Mouse (Mus musculus): ENCODE results near the gene Cxcr2. TPM values are rescaled to one million over a fixed set of nuclear protein-coding genes. Genes with fewer than 3 reads are reported as not detected.

Cxcr2 gene
- total RNA-seq, 2 experiments from 2014 or later, result not detected

DNA sequence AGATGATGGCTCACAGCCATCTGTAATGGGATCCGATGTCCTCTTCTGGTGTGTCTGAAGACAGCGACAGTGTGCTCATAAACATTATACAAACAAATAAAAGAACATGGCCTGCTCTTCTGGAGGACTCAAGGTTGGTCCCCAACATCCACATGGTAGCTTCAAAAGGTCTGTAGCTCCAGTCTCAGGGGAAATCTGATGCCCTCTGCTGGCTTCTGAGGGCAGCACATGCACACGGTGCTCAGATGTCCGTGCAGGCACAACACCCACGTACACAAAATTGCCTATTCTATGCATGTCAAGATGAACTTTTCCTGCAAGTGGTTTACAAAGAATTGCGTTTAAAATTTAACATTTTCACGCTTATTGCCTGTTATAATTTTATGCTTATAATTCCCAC, 42.2 kb downstream of the Cxcr2 start:
- intact Hi-C loops (cut with DNase I), result loop anchor here (5.0 kb wide), 1 partner anchor 294 kb away; no protein-coding TSS in a partner anchor
- no peak for DNase-seq

DNA sequence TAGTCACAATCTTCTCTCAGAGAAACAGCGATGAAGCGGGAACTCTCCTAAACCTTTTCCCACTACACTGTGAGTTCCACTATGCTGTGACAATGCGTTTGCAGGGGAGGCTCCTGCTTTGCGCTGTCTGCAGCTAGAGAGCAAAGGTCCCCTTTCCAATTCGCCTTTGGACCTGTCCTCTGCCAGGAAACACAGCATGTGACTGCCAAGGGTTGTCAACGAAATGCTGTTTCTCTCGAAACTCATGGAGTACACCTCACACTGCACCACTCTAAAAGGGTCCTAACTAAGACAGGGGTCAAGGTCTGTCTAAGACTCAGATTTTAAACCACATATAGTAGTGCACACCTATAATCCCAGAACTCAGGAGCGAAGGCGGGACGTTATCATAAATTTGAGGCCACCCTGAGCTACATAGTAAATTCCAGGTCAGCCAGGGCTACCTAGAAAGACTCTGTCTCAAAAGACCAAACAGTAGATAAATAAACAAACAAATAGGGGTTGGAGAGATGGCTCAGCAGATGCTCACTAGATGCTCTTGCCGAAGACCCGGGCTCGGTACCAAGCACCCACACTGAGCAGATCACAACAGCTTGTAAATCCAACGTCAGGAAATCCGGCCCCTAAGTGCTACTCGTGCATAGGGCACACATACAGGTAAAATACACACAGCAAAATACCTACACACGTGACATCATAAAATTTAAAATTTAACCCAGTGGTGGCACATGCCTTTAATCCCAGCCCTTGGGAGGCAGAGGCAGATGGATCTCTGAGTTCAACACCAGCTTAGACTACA, 43.0 kb downstream of the Cxcr2 start:
- intact Hi-C loops (cut with DNase I), result loop anchor here (5.0 kb wide), 1 partner anchor 295 kb away; no protein-coding TSS in a partner anchor
- DNase-seq, result no peak

DNA sequence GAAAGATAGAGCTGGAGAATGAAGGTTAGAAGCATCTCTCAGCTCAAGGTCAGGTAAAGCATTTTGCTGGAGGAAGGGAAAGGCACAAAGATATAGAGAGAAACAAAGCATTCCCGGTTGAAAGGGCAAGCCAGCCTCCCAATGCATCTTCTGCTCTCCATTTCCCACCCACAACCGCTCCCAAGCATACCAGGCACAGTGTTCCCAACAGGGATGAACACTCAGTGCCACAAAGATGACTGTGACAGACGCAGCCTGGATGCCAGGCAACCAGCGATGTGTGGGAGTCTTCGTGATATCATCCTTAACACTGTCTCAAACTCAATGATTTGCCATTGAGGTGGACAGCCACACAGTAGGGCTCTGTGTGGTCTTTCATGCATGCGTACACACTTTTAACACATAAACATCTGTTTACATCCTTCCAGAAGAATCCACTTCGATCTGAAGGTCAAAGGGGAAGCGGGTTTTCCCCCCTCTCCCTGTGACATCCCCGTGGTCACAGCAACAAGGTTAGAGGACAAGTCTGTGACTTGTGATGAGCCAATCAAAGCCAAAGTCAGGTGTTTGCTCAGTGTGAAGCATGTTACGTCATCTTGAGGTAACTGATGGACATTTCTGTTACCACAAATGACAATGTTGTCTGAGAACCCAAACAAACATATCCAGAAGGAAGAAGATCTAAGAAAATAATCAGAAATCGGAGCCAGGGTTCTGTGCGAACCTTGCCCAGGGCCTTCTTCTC, 44.1 kb downstream of the Cxcr2 start:
- intact Hi-C loops (cut with DNase I), result loop anchor here (5.0 kb wide), 1 partner anchor 296 kb away; no protein-coding TSS in a partner anchor
- no peak for DNase-seq

DNA sequence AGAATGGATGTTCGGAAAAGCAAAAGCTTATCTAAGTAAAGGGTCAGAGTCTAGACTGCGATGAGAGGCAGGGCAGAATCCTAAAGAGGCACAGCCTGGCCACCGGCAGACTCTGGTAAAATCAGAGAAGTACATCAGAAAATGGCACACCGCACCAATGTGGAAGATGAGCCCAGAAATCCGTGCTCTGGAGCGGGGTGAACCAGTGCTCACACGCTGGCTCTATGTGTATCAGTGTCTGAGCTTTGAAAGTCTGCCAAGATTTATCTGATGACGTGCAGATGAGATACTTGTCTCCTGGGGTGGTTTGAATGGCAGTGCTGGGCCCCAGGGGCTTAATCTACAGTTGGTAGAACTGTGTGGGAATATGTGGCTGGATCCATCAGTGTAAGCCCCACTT, 45.3 kb downstream of the Cxcr2 start:
- intact Hi-C loops (cut with DNase I), result loop anchor here (5.0 kb wide), 1 partner anchor 297 kb away; no protein-coding TSS in a partner anchor
- no peak for DNase-seq

DNA sequence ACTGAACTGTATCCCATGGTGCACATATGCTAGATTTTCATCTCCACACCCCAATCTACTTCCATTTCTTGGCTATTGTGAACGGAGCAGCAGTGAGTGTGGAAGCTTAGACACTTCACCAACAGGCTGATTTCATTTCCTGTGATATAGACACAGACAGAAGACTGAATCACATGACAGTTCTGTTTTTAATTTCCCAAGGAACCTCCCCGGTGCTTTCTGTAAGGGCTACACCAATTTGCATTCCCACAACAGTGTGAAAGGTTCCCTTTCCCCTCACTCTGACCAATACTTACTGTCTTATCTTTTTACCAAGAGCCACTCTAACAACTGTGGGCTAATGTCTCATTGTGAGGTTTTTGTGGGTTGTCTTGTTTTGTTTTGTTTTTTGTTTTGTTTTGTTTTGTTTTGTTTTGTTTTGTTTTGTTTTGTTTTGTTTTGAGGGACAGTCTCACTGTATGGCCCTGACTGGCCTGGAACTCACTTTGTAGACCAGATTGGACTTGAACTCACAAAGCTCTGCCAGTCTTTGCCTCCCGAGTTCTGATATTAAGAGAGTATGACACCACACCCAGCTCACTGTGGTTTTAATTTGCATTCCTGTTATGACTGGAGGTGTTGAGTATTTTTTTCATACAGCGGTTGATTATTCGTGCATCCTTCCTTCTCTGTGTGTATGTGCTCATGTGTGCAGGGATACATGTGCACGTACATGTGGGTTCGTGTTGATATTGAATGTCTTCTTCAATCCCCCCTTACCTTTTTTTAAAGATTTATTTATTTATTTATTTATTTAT, 47.5 kb downstream of the Cxcr2 start:
- intact Hi-C loops (cut with DNase I), result no loop called here

DNA sequence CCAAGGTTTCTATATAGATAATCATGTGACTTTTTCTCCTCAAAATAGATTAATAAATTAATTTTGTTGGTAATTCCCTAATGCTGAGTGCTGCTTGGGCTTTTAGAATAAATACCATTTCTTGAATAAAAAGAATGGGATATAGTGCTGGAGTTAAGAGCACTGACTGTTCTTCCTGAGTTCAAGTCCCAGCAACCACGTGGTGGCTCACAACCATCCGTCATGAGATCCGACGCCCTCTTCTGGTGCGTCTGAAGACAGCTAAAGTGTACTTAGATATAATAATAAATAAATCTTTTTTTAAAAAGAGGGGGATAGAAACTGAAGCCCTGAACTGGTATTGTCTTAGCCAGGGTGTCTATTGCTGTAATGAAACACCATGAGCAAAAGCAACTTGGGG, 49.7 kb downstream of the Cxcr2 start:
- no peak for DNase-seq
- intact Hi-C loops (cut with DNase I), result no loop called here

More for the DNA sequence above, 47.5 kb downstream of the Cxcr2 start:
- DNase-seq, result no peak

DNA sequence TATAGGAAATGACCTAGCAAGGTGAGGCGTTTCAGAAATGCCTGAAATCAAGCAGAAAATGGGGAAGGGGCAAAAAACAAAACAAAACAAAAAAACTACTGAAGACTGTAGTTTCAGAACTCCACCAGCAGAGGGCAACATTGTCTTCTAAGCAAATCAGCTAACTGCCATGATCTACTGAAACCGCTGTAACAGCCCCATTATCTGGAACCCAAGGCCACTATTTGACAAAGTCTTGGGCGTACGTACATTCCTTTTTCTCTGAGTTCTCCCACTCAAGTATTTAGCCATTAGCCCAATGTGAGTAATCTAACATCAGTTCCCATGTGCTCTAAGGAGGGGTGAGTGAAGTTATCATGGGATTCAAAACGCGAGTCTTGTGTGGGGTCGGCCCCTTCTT, 52.1 kb downstream of the Cxcr2 start:
- intact Hi-C loops (cut with DNase I), result loop anchor here (1.0 to 5.0 kb wide), 3 partner anchors 76 to 246 kb away; partner anchors contain the start of genes Aamp, Catip and Pnkd

DNA sequence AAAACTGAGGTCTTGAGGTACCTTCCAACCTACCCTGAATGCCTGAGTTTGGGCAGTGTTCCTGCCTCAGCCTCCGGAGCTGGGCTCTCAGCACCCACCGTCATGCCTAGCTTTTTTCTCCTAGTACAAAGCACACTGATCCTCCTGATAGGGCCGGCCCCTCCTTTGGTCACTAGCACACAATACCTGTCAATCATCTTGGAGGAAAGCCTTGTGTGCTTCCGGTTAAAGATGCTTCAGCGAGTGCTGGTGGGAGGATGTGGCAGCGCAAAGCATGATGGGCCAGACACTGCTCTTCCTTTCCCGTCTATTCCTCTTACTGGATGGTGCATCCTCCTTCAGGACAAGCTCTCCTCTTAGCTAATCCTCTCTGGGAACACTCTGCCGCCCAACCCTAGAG, 52.9 kb downstream of the Cxcr2 start:
- no peak for DNase-seq
- intact Hi-C loops (cut with DNase I), result loop anchor here (5.0 kb wide), 2 partner anchors 76 to 156 kb away; partner anchors contain the start of genes Aamp, Catip and Pnkd

More for the DNA sequence above, 52.1 kb downstream of the Cxcr2 start:
- DNase-seq, result no peak

DNA sequence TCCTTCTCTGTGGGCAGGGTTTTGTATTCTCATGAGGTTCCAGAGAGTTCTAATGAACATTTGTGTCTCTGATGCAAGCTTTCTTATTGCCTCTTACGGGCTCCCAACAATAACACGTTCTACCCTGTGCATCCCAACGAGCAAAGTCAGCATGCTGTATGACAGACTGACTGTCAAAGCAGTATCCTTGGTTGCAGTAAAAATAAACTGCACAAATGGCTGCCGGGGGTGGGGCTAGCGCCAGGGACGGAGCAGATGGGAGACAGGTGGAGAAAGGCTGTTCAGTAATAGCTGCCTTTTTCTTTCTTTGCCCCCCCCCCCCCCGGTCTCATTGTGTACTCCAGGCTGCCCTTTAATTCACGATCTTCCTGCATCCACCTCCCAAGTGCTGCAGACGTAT, 54.1 kb downstream of the Cxcr2 start:
- no peak for DNase-seq
- intact Hi-C loops (cut with DNase I), result loop anchor here (5.0 kb wide), 2 partner anchors 74 to 154 kb away; partner anchors contain the start of genes Aamp, Catip and Pnkd

DNA sequence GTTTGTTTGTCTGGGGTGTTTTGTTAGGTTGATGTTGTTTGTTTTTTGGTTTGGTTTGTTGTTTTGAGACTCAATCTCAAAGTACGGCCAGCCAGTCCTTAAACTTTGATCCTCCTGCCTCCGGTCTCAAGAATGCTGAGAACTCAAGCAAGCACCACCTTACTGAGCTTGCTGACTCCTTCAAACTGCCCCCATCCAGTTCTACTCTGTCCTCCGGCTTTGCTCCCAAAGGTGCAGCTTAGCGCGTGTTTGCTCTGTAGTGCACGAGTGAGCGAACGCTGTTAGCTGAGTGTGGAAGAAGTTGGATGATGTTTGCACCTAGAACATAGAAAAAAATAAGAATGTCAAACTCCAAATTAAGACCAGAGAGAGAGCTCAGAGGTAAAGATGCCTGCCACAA, 55.2 kb downstream of the Cxcr2 start:
- DNase-seq, result no peak
- intact Hi-C loops (cut with DNase I), result loop anchor here (5.0 kb wide), 2 partner anchors 73 to 153 kb away; partner anchors contain the start of genes Aamp, Catip and Pnkd

Small RNA genes lying within 50 kb of the gene (microRNA-seq; reads per million reads assigned to microRNA genes)
- gene Mir1928, result 0 reads per million in 2 experiments

Other genes with a start within 250 kb of the Cxcr2 start
- gene Tns1, start 29.5 kb upstream of the Cxcr2 start, total RNA-seq (2021), result 100 to 1,000 TPM; 194 to 248 TPM
- gene Rufy4, start 28.4 kb upstream of the Cxcr2 start, total RNA-seq (2021), result under 1 TPM in 1 of 2 experiments, not detected in 1; 0.10 TPM
- not detected for gene Cxcr1, start 40.6 kb downstream of the Cxcr2 start, total RNA-seq (2021)
- gene Arpc2, start 82.1 kb downstream of the Cxcr2 start, total RNA-seq (2021), result 10 to 100 TPM; 56.1 to 65.1 TPM
- not detected for gene Gpbar1, start 124.6 kb downstream of the Cxcr2 start, total RNA-seq (2021)
- gene Aamp, start 130.7 kb downstream of the Cxcr2 start, total RNA-seq (2021), result 10 to 100 TPM; 64.7 to 71.3 TPM
- gene Pnkd, start 130.9 kb downstream of the Cxcr2 start, total RNA-seq (2021), result 10 to 100 TPM; 53.4 to 54.8 TPM
- gene Tmbim1, start 151.6 kb downstream of the Cxcr2 start, total RNA-seq (2021), result 10 to 100 TPM; 23.0 to 28.8 TPM
- gene Catip, start 208.1 kb downstream of the Cxcr2 start, total RNA-seq (2021), result under 1 TPM in 1 of 2 experiments, not detected in 1; 0.12 TPM
- gene Slc11a1, start 221.2 kb downstream of the Cxcr2 start, total RNA-seq (2021), result 1 to 10 TPM; 3.0 to 3.9 TPM
- gene Ctdsp1, start 237.5 kb downstream of the Cxcr2 start, total RNA-seq (2021), result 10 to 100 TPM; 82.2 to 97.4 TPM

Measured in gastrocnemius, postnatal 36 days (tissue).